Mouse (Mus musculus) kidney, embryonic 14.5 days (tissue): ENCODE data around the gene Unc13d. TPM values are rescaled to one million over a fixed set of nuclear protein-coding genes. Genes with fewer than 3 reads are reported as not detected.

Experiments
- ATAC-seq: fragments of 200-750 bp; cut with Nextera tagmentation; 2 replicates; pipeline ENCODE4 v1.8.0; 2017; ENCODE audit warnings: moderate number of reproducible peaks, mild to moderate bottlenecking, moderate TSS enrichment, moderate library complexity; ENCODE audit not compliant: low FRiP score, low TSS enrichment
- H3K27ac ChIP-seq: fragments of 300-500 bp; sonication (generic); 2 replicates; pipeline ENCODE4 v1.5.1; 2014; ENCODE audit warnings: low read depth, mild to moderate bottlenecking, low read length, moderate library complexity, mixed read lengths
- H3K27me3 ChIP-seq: fragments of 300-500 bp; sonication (generic); 2 replicates; pipeline ENCODE4 v1.6.1; 2014; ENCODE audit warnings: mild to moderate bottlenecking, low read length; ENCODE audit not compliant: control insufficient read depth, insufficient read depth
- H3K36me3 ChIP-seq: fragments of 300-500 bp; sonication (generic); 2 replicates; pipeline ENCODE4 v1.6.1; 2014; ENCODE audit warnings: low read length, mixed read lengths; ENCODE audit not compliant: control insufficient read depth, insufficient read depth
- H3K4me1 ChIP-seq: fragments of 300-500 bp; sonication (generic); 2 replicates; pipeline ENCODE4 v1.6.1; 2014; ENCODE audit warnings: low read length, mixed read lengths; ENCODE audit not compliant: control insufficient read depth, insufficient read depth
- H3K4me2 ChIP-seq: fragments of 300-500 bp; sonication (generic); replicated peaks from 2 replicates; pipeline ENCODE4 v1.6.1; 2014; ENCODE audit warnings: low read depth, mild to moderate bottlenecking, low read length
- H3K4me3 ChIP-seq: fragments of 300-500 bp; sonication (generic); 2 replicates; pipeline ENCODE4 v1.5.1; 2014; ENCODE audit warnings: mild to moderate bottlenecking, low read length
- H3K9ac ChIP-seq: fragments of 300-500 bp; sonication (generic); 2 replicates; pipeline ENCODE4 v1.6.1; 2014; ENCODE audit warnings: low read depth, mild to moderate bottlenecking, low read length, moderate library complexity
- H3K9me3 ChIP-seq: fragments of 300-500 bp; sonication (generic); 2 replicates; pipeline ENCODE4 v1.6.1; 2016; ENCODE audit warnings: low read length; ENCODE audit not compliant: control insufficient read depth
- WGBS: fragments of 180-500 bp; shearing (Covaris S2); extraction: QIAGEN DNeasy Blood & Tissue Kit; methylation state at CpG from one replicate; pipeline ENCODE4 v1.1.7; 2014; 5-methylcytosine and 5-hydroxymethylcytosine counted together
- polyA plus RNA-seq: library from polyadenylated mRNA; unstranded; fragments of >200 nt; fragmentation: Nextera tagmentation; extraction: Ambion mirVana; gene quantifications from 2 replicates; pipeline ENCODE4 v1.2.1, GENCODE M21; 2014

Unc13d gene
- polyA plus RNA-seq, 1 experiment from 2014 or later: 1.5 TPM

GRCm38 (mm10) chr11:116103572-116103971 lies 25.8 kb upstream of the Unc13d start:
- no peak overlapping the region for H3K4me2 ChIP-seq
- no peak overlapping the region for H3K9ac ChIP-seq
- WGBS: 81% methylated on average over 11 of the region's 12 CpGs

GRCm38 (mm10) chr11:116102472-116102871 lies 24.7 kb upstream of the Unc13d start:
- WGBS: 60% methylated on average over 3 of the region's 4 CpGs
- peaks cover 11% of the 10 kb centered on the region for H3K27me3 ChIP-seq
- peaks cover 49% of the 10 kb centered on the region for H3K4me1 ChIP-seq
- H3K36me3 ChIP-seq: no peaks in the 10 kb centered on the region
- ATAC-seq: no peak
- no peaks in the 10 kb centered on the region for H3K9me3 ChIP-seq
- H3K4me3 ChIP-seq: no peak overlapping the region
- peak overlapping the region; percentile 83; the same call in 1 of the 2 replicates for H3K27ac ChIP-seq
- H3K4me2 ChIP-seq: peak overlapping the region; percentile 17; the same call in 1 of the 2 replicates
- H3K9ac ChIP-seq: no peak overlapping the region; the same call in 1 of the 2 replicates

More at GRCm38 (mm10) chr11:116103572-116103971, 25.8 kb upstream of the Unc13d start:
- Histone ChIP-seq H3K4me1 (peaks cover 54% of the 10 kb centered on the region), H3K9me3 (no peaks in the 10 kb centered on the region), H3K27me3 (peaks cover 22% of the 10 kb centered on the region), H3K4me3 (no peak overlapping the region), H3K36me3 (no peaks in the 10 kb centered on the region), H3K27ac (peak overlapping the region; percentile 57)
- no peak for ATAC-seq

GRCm38 (mm10) chr11:116101931-116102381 lies 24.2 kb upstream of the Unc13d start:
- 41% methylated on average over 11 of the region's 11 CpGs for WGBS
- Histone ChIP-seq H3K4me2 (peak overlapping the region; percentile 17; the same call in 1 of the 2 replicates), H3K27ac (peak overlapping the region; percentile 83; the same call in 1 of the 2 replicates), H3K9ac (no peak overlapping the region; the same call in 1 of the 2 replicates), H3K27me3 (0 out of 2 replicates have a peak, but pooled peaks cover 6% of the 10 kb centered on the region), H3K4me1 (peaks cover 44% of the 10 kb centered on the region), H3K9me3 (no peaks in the 10 kb centered on the region), H3K4me3 (no peak overlapping the region), H3K36me3 (no peaks in the 10 kb centered on the region)
- no peak for ATAC-seq

- Histone ChIP-seq H3K4me1 (peaks cover 33% of the 10 kb centered on the region), H3K4me2 (no peak overlapping the region), H3K36me3 (no peaks in the 10 kb centered on the region), H3K9ac (no peak overlapping the region), H3K9me3 (0 out of 2 replicates have a peak, but pooled peaks cover 2% of the 10 kb centered on the region), H3K4me3 (no peak overlapping the region), H3K27me3 (no peaks in the 10 kb centered on the region), H3K27ac (peak overlapping the region; percentile 83; the same call in 1 of the 2 replicates)
- ATAC-seq: no peak
- 71% methylated on average over 7 of the region's 7 CpGs for WGBS
Measured at GRCm38 (mm10) chr11:116100839-116101238, 23.1 kb upstream of the Unc13d start.

- ATAC-seq: no peak
- Histone ChIP-seq H3K4me3 (no peak overlapping the region), H3K4me1 (peaks cover 28% of the 10 kb centered on the region), H3K36me3 (no peaks in the 10 kb centered on the region), H3K4me2 (no peak overlapping the region), H3K27ac (no peak overlapping the region; the same call in 1 of the 2 replicates), H3K9ac (no peak overlapping the region), H3K27me3 (no peaks in the 10 kb centered on the region), H3K9me3 (0 out of 2 replicates have a peak, but pooled peaks cover 2% of the 10 kb centered on the region)
- 77% methylated on average over 6 of the region's 6 CpGs for WGBS
Measured at GRCm38 (mm10) chr11:116100385-116100784, 22.6 kb upstream of the Unc13d start.

GRCm38 (mm10) chr11:116099462-116099861 lies 21.7 kb upstream of the Unc13d start:
- no peaks in the 10 kb centered on the region for H3K27me3 ChIP-seq
- peak overlapping the region; percentile 13; the same call in 1 of the 2 replicates for H3K4me2 ChIP-seq
- peak overlapping the region; percentile 88 for H3K27ac ChIP-seq
- H3K36me3 ChIP-seq: no peaks in the 10 kb centered on the region
- no peak for ATAC-seq
- H3K4me1 ChIP-seq: peaks cover 25% of the 10 kb centered on the region
- 82% methylated on average over 6 of the region's 6 CpGs for WGBS
- no peak overlapping the region; the same call in 1 of the 2 replicates for H3K9ac ChIP-seq
- no peak overlapping the region; the same call in 1 of the 2 replicates for H3K4me3 ChIP-seq
- 0 out of 2 replicates have a peak, but pooled peaks cover 2% of the 10 kb centered on the region for H3K9me3 ChIP-seq

- Histone ChIP-seq H3K4me1 (peaks cover 21% of the 10 kb centered on the region), H3K27ac (peak overlapping the region; percentile 88), H3K27me3 (no peaks in the 10 kb centered on the region), H3K4me3 (no peak overlapping the region; the same call in 1 of the 2 replicates), H3K9ac (no peak overlapping the region; the same call in 1 of the 2 replicates), H3K4me2 (peak overlapping the region; percentile 13; the same call in 1 of the 2 replicates), H3K9me3 (0 out of 2 replicates have a peak, but pooled peaks cover 2% of the 10 kb centered on the region), H3K36me3 (no peaks in the 10 kb centered on the region)
- WGBS: 58% methylated on average over 14 of the region's 14 CpGs
- peak; percentile 58; the same call in 1 of the 2 replicates for ATAC-seq
Measured at GRCm38 (mm10) chr11:116098711-116099460, 21.1 kb upstream of the Unc13d start.

- Histone ChIP-seq H3K27me3 (no peaks in the 10 kb centered on the region), H3K9me3 (0 out of 2 replicates have a peak, but pooled peaks cover 2% of the 10 kb centered on the region), H3K36me3 (no peaks in the 10 kb centered on the region), H3K27ac (no peak overlapping the region), H3K4me3 (no peak overlapping the region), H3K4me2 (no peak overlapping the region), H3K9ac (no peak overlapping the region), H3K4me1 (0 out of 2 replicates have a peak, but pooled peaks cover 6% of the 10 kb centered on the region)
- ATAC-seq: no peak
- WGBS: 92% methylated on average over 5 of the region's 5 CpGs
Measured at GRCm38 (mm10) chr11:116096213-116097108, 18.7 kb upstream of the Unc13d start.
